Mouse (Mus musculus) heart, embryonic 16.5 days (tissue): ENCODE measurements around the gene Tbc1d2b. TPM values are rescaled to one million over a fixed set of nuclear protein-coding genes. Genes with fewer than 3 reads are reported as not detected.

Experiments used
- polyA plus RNA-seq: library from polyadenylated mRNA; unstranded; fragments of >200 nt; fragmentation: Nextera tagmentation; extraction: Ambion mirVana; gene quantifications from 2 replicates; pipeline ENCODE4 v1.2.1, GENCODE M21; 2015

The Tbc1d2b gene
- polyA plus RNA-seq, 1 experiment from 2014 or later: 6.9 TPM

Other genes with a start within 250 kb of the Tbc1d2b start
- 60.9 and 128 TPM in 2 replicates for gene Ctsh, start 216.7 kb downstream of the Tbc1d2b start, polyA plus RNA-seq
- gene Morf4l1, start 156.0 kb downstream of the Tbc1d2b start, polyA plus RNA-seq: 294 and 363 TPM in 2 replicates
- gene Adamts7, start 107.7 kb downstream of the Tbc1d2b start, polyA plus RNA-seq: 8.7 and 9.3 TPM in 2 replicates